Mouse (Mus musculus): Measurements from ENCODE around the gene Ift140.

DNA sequence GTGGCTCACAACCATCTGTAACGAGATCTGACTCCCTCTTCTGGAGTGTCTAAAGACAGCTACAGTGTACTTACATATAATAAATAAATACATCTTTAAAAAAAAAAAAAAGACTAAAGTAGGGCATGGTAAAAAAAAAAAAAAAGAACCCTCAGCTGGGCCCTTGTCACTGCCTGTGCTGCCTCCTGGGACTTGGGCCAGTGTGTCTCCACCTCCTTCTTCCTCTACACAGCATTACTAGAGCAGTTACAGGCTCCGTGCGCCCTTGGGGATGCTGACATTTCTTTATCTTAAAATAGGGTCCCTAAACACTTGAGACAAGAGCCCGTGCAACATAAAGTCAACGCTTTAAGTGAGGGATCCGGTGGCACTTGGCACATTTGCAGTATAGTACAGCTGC is 31.3 kb downstream of the Ift140 start:
- TF ChIP-seq GATA1 (IDR thresholded peaks at IDR 0.05; ENCODE audit: low read length) (no peak), TAL1 (IDR thresholded peaks at IDR 0.05; ENCODE audit: low read length) (no peak)
